Mouse (Mus musculus): ENCODE results near the gene Irf5. TPM values are rescaled to one million over a fixed set of nuclear protein-coding genes. Genes with fewer than 3 reads are reported as not detected.

The Irf5 gene
- 48.5 TPM for polyA plus RNA-seq (2017; shearing (Covaris generic))

DNA sequence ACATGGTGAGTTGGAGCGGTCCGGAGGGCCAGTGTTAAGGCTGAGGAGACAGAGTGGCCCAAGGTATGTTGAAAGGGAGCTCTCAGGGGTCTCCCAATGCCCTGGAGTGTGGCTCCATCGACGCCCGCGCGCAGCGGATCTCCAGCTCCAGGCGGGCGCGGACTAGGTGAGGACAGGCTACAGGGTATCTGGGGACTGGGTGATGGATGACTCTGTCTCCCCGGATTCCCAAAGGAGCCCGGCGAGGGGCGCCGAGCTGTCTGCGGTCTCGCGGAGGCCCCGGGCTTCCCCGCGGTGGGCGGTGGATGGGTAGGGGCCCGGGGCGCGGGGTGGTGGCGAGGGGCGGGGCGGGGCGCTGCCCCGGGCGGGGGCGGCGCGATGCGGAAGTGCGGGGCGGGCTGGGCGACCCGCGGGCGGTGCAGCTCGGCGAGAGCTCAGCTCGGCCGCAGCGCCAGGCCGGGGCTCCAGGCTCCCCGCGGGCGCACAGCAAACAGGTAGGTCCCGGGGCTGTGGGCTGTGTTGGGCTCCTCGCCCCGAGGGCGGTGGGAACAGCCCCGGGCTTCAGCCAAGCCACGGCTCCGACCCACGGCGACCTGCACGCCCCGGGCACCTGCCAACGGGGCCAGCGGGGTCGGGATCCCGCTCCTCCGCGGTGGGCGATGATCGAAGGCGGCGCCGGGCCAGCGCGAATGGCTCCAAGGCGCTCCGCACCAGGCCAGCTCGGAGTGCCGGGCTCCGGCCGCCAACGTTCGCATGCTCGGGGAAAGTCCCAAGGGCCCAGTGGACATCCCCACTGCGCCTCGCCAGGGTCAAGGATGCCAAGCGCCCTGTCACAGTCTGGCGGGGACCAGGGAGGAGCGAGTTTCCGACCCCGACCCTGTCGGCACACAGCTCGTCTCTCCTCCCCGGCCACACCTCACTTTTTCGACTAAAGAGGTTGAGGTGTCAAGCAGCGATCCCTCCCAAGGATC, at the start of gene Irf5:
TSS of gene Irf5 (plus strand) at position 345 of the 971 bp plus-strand sequence.

GRCm38 (mm10) chr6:29507447-29508309, 18.7 kb upstream of the Irf5 start, which contains the start of gene Kcp:
Kcp (minus strand) TSS chr6:29507952.

Other genes with a start within 250 kb of the Irf5 start
- 0.62 TPM for gene Fam71f2, start 247.0 kb upstream of the Irf5 start, polyA plus RNA-seq (2017; shearing (Covaris generic))
- gene Fam71f1, start 207.5 kb upstream of the Irf5 start, polyA plus RNA-seq (2017; shearing (Covaris generic)), result not detected
- gene Calu, start 178.6 kb upstream of the Irf5 start, polyA plus RNA-seq (2017; shearing (Covaris generic)), result 127 TPM
- gene Opn1sw, start 138.2 kb upstream of the Irf5 start, polyA plus RNA-seq (2017; shearing (Covaris generic)), result not detected
- gene Ccdc136, start 130.3 kb upstream of the Irf5 start, polyA plus RNA-seq (2017; shearing (Covaris generic)), result 1.9 TPM
- not detected for gene Flnc, start 93.4 kb upstream of the Irf5 start, polyA plus RNA-seq (2017; shearing (Covaris generic))
- 358 TPM for gene Atp6v1f, start 58.9 kb upstream of the Irf5 start, polyA plus RNA-seq (2017; shearing (Covaris generic))
- 0.44 TPM for gene Atp6v1fnb, start 55.2 kb upstream of the Irf5 start, polyA plus RNA-seq (2017; shearing (Covaris generic))
- gene Kcp, start 18.7 kb upstream of the Irf5 start, polyA plus RNA-seq (2017; shearing (Covaris generic)), result not detected
- gene Tnpo3, start 83.3 kb downstream of the Irf5 start, polyA plus RNA-seq (2017; shearing (Covaris generic)), result 126 TPM
- gene Tspan33, start 167.6 kb downstream of the Irf5 start, polyA plus RNA-seq (2017; shearing (Covaris generic)), result 0.09 TPM
- 0.07 TPM for gene Smo, start 208.9 kb downstream of the Irf5 start, polyA plus RNA-seq (2017; shearing (Covaris generic))
- gene Ahcyl2, start 241.4 kb downstream of the Irf5 start, polyA plus RNA-seq (2017; shearing (Covaris generic)), result 102 TPM

Measured in inflammation-experienced regulatory T-cells, adult 16 weeks (primary cell).